Mouse (Mus musculus): ENCODE results near the gene Pitpnm2. TPM values are rescaled to one million over a fixed set of nuclear protein-coding genes. Genes with fewer than 3 reads are reported as not detected.
A peak's percentile ranks its signal among the peaks of the same experiment; 100 is the strongest.

The Pitpnm2 gene
- total and polyA plus RNA-seq, 3 experiments, result 9.0 to 35.6 (median 24.1) TPM

- no peak overlapping the region for H3K4me3 ChIP-seq (ENCODE audit: low read depth, low read length)
- TF ChIP-seq CTCF (IDR thresholded peaks at IDR 0.05; ENCODE audit: low read depth, low read length) (no peak), GATA1 (IDR thresholded peaks at IDR 0.05; ENCODE audit: borderline replicate concordance, low read length) (no peak), TAL1 (conservative IDR thresholded peaks at IDR 0.05; ENCODE audit: low read depth, low read length) (no peak), GATA2 (IDR thresholded peaks at IDR 0.05; ENCODE audit: borderline replicate concordance, low read depth, low read length) (no peak), POLR2AphosphoS5 (IDR thresholded peaks at IDR 0.05; ENCODE audit: insufficient replicate concordance, low read depth, low read length) (no peak)
- peaks cover 40% of the 10 kb centered on the region for H3K36me3 ChIP-seq (replicated peaks)
- ATAC-seq (ENCODE audit: extremely low read depth, insufficient number of reproducible peaks, low FRiP score, poor library complexity, severe bottlenecking) (no peak), DNase-seq (ENCODE audit: low spot score) (no peak)
- H3K27me3 ChIP-seq (ENCODE audit: insufficient read depth, low read length), result no peaks in the 10 kb centered on the region
- H3K9me3 ChIP-seq (replicated peaks), result no peaks in the 10 kb centered on the region
- peaks cover 65% of the 10 kb centered on the region for H3K4me1 ChIP-seq (ENCODE audit: insufficient read depth, low read depth, low read length)
Observed at GRCm38 (mm10) chr5:124176726-124177132, 72.8 kb downstream of the Pitpnm2 start.

- H3K4me1 ChIP-seq (ENCODE audit: insufficient read depth, low read depth, low read length), result peaks cover 52% of the 10 kb centered on the region
- H3K4me3 ChIP-seq (ENCODE audit: low read depth, low read length), result no peak overlapping the region
- peaks cover 42% of the 10 kb centered on the region for H3K36me3 ChIP-seq (replicated peaks)
- DNase-seq (ENCODE audit: low spot score) (no peak), ATAC-seq (ENCODE audit: extremely low read depth, insufficient number of reproducible peaks, low FRiP score, poor library complexity, severe bottlenecking) (peak; percentile 60)
- TF ChIP-seq GATA2 (IDR thresholded peaks at IDR 0.05; ENCODE audit: borderline replicate concordance, low read depth, low read length) (no peak), GATA1 (IDR thresholded peaks at IDR 0.05; ENCODE audit: borderline replicate concordance, low read length) (no peak), CTCF (IDR thresholded peaks at IDR 0.05; ENCODE audit: low read depth, low read length) (no peak), POLR2AphosphoS5 (IDR thresholded peaks at IDR 0.05; ENCODE audit: insufficient replicate concordance, low read depth, low read length) (no peak), TAL1 (conservative IDR thresholded peaks at IDR 0.05; ENCODE audit: low read depth, low read length) (no peak)
- H3K9me3 ChIP-seq (replicated peaks), result no peaks in the 10 kb centered on the region
- H3K27me3 ChIP-seq (ENCODE audit: insufficient read depth, low read length), result no peaks in the 10 kb centered on the region
Observed at GRCm38 (mm10) chr5:124175138-124175537, 74.4 kb downstream of the Pitpnm2 start.

- Histone ChIP-seq H3K27me3 (ENCODE audit: insufficient read depth, low read length) (no peaks in the 10 kb centered on the region), H3K9me3 (replicated peaks) (no peaks in the 10 kb centered on the region), H3K4me1 (ENCODE audit: insufficient read depth, low read depth, low read length) (peaks cover 37% of the 10 kb centered on the region), H3K4me3 (ENCODE audit: low read depth, low read length) (no peak overlapping the region), H3K36me3 (replicated peaks) (peaks cover 35% of the 10 kb centered on the region)
- DNase-seq (ENCODE audit: low spot score) (no peak), ATAC-seq (ENCODE audit: extremely low read depth, insufficient number of reproducible peaks, low FRiP score, poor library complexity, severe bottlenecking) (no peak)
- no peak for TF ChIP-seq TAL1 (conservative IDR thresholded peaks at IDR 0.05; ENCODE audit: low read depth, low read length)
- no peak for TF ChIP-seq CTCF (IDR thresholded peaks at IDR 0.05; ENCODE audit: low read depth, low read length)
- no peak for TF ChIP-seq GATA1 (IDR thresholded peaks at IDR 0.05; ENCODE audit: borderline replicate concordance, low read length)
- no peak for TF ChIP-seq GATA2 (IDR thresholded peaks at IDR 0.05; ENCODE audit: borderline replicate concordance, low read depth, low read length)
- TF ChIP-seq POLR2AphosphoS5 (IDR thresholded peaks at IDR 0.05; ENCODE audit: insufficient replicate concordance, low read depth, low read length), result no peak
Observed at GRCm38 (mm10) chr5:124173012-124173985, 76.3 kb downstream of the Pitpnm2 start.

GRCm38 (mm10) chr5:124172246-124172645 is 77.3 kb downstream of the Pitpnm2 start:
- no peak for ATAC-seq (ENCODE audit: extremely low read depth, insufficient number of reproducible peaks, low FRiP score, poor library complexity, severe bottlenecking)
- H3K4me1 ChIP-seq (ENCODE audit: insufficient read depth, low read depth, low read length), result peaks cover 31% of the 10 kb centered on the region
- no peaks in the 10 kb centered on the region for H3K9me3 ChIP-seq (replicated peaks)
- DNase-seq (ENCODE audit: low spot score), result no peak
- no peaks in the 10 kb centered on the region for H3K27me3 ChIP-seq (ENCODE audit: insufficient read depth, low read length)
- H3K36me3 ChIP-seq (replicated peaks), result peaks cover 40% of the 10 kb centered on the region
- TF ChIP-seq GATA2 (IDR thresholded peaks at IDR 0.05; ENCODE audit: borderline replicate concordance, low read depth, low read length) (no peak), TAL1 (conservative IDR thresholded peaks at IDR 0.05; ENCODE audit: low read depth, low read length) (no peak), POLR2AphosphoS5 (IDR thresholded peaks at IDR 0.05; ENCODE audit: insufficient replicate concordance, low read depth, low read length) (no peak), GATA1 (IDR thresholded peaks at IDR 0.05; ENCODE audit: borderline replicate concordance, low read length) (no peak)
- H3K4me3 ChIP-seq (ENCODE audit: low read depth, low read length), result no peak overlapping the region

- ATAC-seq (ENCODE audit: extremely low read depth, insufficient number of reproducible peaks, low FRiP score, poor library complexity, severe bottlenecking), result no peak
- no peak for TF ChIP-seq CTCF (IDR thresholded peaks at IDR 0.05; ENCODE audit: low read depth, low read length)
- TF ChIP-seq POLR2AphosphoS5 (IDR thresholded peaks at IDR 0.05; ENCODE audit: insufficient replicate concordance, low read depth, low read length), result no peak
- TF ChIP-seq GATA1 (IDR thresholded peaks at IDR 0.05; ENCODE audit: borderline replicate concordance, low read length), result no peak
- TF ChIP-seq GATA2 (IDR thresholded peaks at IDR 0.05; ENCODE audit: borderline replicate concordance, low read depth, low read length), result no peak
- no peak overlapping the region for H3K4me3 ChIP-seq (ENCODE audit: low read depth, low read length)
- no peak for DNase-seq (ENCODE audit: low spot score)
- H3K4me1 ChIP-seq (ENCODE audit: insufficient read depth, low read depth, low read length), result peaks cover 32% of the 10 kb centered on the region
- H3K27me3 ChIP-seq (ENCODE audit: insufficient read depth, low read length), result no peaks in the 10 kb centered on the region
- H3K9me3 ChIP-seq (replicated peaks), result no peaks in the 10 kb centered on the region
- peaks cover 40% of the 10 kb centered on the region for H3K36me3 ChIP-seq (replicated peaks)
Observed at GRCm38 (mm10) chr5:124171781-124172180, 77.8 kb downstream of the Pitpnm2 start.

- H3K4me1 ChIP-seq (ENCODE audit: insufficient read depth, low read depth, low read length), result peaks cover 33% of the 10 kb centered on the region
- no peak overlapping the region for H3K4me3 ChIP-seq (ENCODE audit: low read depth, low read length)
- H3K27me3 ChIP-seq (ENCODE audit: insufficient read depth, low read length), result no peaks in the 10 kb centered on the region
- no peak for DNase-seq (ENCODE audit: low spot score)
- no peak for TF ChIP-seq GATA1 (IDR thresholded peaks at IDR 0.05; ENCODE audit: borderline replicate concordance, low read length)
- TF ChIP-seq GATA2 (IDR thresholded peaks at IDR 0.05; ENCODE audit: borderline replicate concordance, low read depth, low read length), result no peak
- no peak for TF ChIP-seq POLR2AphosphoS5 (IDR thresholded peaks at IDR 0.05; ENCODE audit: insufficient replicate concordance, low read depth, low read length)
- TF ChIP-seq CTCF (IDR thresholded peaks at IDR 0.05; ENCODE audit: low read depth, low read length), result no peak
- ATAC-seq (ENCODE audit: extremely low read depth, insufficient number of reproducible peaks, low FRiP score, poor library complexity, severe bottlenecking), result no peak
- no peaks in the 10 kb centered on the region for H3K9me3 ChIP-seq (replicated peaks)
- peaks cover 41% of the 10 kb centered on the region for H3K36me3 ChIP-seq (replicated peaks)
Observed at GRCm38 (mm10) chr5:124169224-124169621, 80.3 kb downstream of the Pitpnm2 start.

Measured in G1E (cell line).